Mouse (Mus musculus): ENCODE results near the gene Hist1h2ak.

- TF ChIP-seq ZMIZ1 (IDR thresholded peaks at IDR 0.05; ENCODE audit: low read depth, low read length) (no peak), CTCF (conservative IDR thresholded peaks at IDR 0.05 in 1 of 2, IDR thresholded peaks at IDR 0.05 in 1 of 2; ENCODE audit: low read depth in 2 of 2, low read length in 2 of 2) (no peak), IRF4 (IDR thresholded peaks at IDR 0.05; ENCODE audit: low read depth, low read length) (no peak), EP300 (IDR thresholded peaks at IDR 0.05; ENCODE audit: low read length) (no peak), RAD21 (IDR thresholded peaks at IDR 0.05; ENCODE audit: low read depth, low read length) (no peak)
These were observed 42.0 kb upstream of the Hist1h2ak start for GRCm38 (mm10) chr13:21795584-21795983.

Measured in CH12.LX (cell line).